Mouse (Mus musculus) liver, postnatal 0 days (tissue): ENCODE measurements at regions not wholly inside any gene's neighbourhood (a gene's known extent, or its start where the extent isn't known, plus 50 kb on each side); places are given as distances from the start of the nearest gene placed in this dataset.

ENCODE experiments used
- ATAC-seq: fragments of 200-750 bp; cut with Nextera tagmentation; 2 replicates; pipeline ENCODE4 v1.8.0; 2017; ENCODE audit warnings: mild to moderate bottlenecking, moderate library complexity
- DNase-seq: peaks from one replicate; pipeline ENCODE4 v3.0.0-alpha.2; 2016
- H3K27ac ChIP-seq: fragments of 300-500 bp; sonication (generic); 2 replicates; pipeline ENCODE4 v1.5.1; 2014; ENCODE audit warnings: antibody characterized with exemption, moderate library complexity, mild to moderate bottlenecking, low read depth
- H3K27me3 ChIP-seq: fragments of 300-500 bp; sonication (generic); 2 replicates; pipeline ENCODE4 v1.6.1; 2014; ENCODE audit warnings: low read length, control low read depth, mixed read lengths; ENCODE audit not compliant: insufficient read depth
- H3K36me3 ChIP-seq: fragments of 300-500 bp; sonication (generic); replicated peaks from 2 replicates; pipeline ENCODE4 v1.6.1; 2014; ENCODE audit warnings: mild to moderate bottlenecking, control low read depth, low read length, moderate library complexity, mixed read lengths; ENCODE audit not compliant: insufficient read depth
- H3K4me1 ChIP-seq: fragments of 300-500 bp; sonication (generic); 2 replicates; pipeline ENCODE4 v1.6.1; 2014; ENCODE audit warnings: antibody characterized with exemption, mild to moderate bottlenecking, control low read depth; ENCODE audit not compliant: insufficient read depth
- H3K4me2 ChIP-seq: fragments of 300-500 bp; sonication (generic); 2 replicates; pipeline ENCODE4 v1.6.1; 2014; ENCODE audit warnings: low read depth, mild to moderate bottlenecking, low read length, moderate library complexity, mixed read lengths
- H3K4me3 ChIP-seq: fragments of 300-500 bp; sonication (generic); 2 replicates; pipeline ENCODE4 v1.5.1; 2014; ENCODE audit warnings: low read depth, low read length
- H3K9ac ChIP-seq: fragments of 300-500 bp; sonication (generic); replicated peaks from 2 replicates; pipeline ENCODE4 v1.6.1; 2014; ENCODE audit warnings: mild to moderate bottlenecking, moderate library complexity
- H3K9me3 ChIP-seq: fragments of 300-500 bp; sonication (generic); 2 replicates; pipeline ENCODE4 v1.6.1; 2016; ENCODE audit warnings: mild to moderate bottlenecking, control low read depth, low read length, mixed read lengths
- CTCF ChIP-seq: sonication (generic); IDR thresholded peaks from 2 replicates; pipeline ENCODE4 v1.5.1; 2016; ENCODE audit warnings: antibody characterized with exemption, low read depth
- EP300 ChIP-seq: IDR thresholded peaks from 2 replicates; pipeline ENCODE4 v1.6.1; 2016; ENCODE audit warnings: antibody characterized with exemption, low read depth, mild to moderate bottlenecking
- WGBS: fragments of 180-500 bp; shearing (Covaris S2); extraction: QIAGEN DNeasy Blood & Tissue Kit; methylation state at CpG from one replicate; pipeline ENCODE4 v1.1.7; 2014; ENCODE audit not compliant: insufficient replicate concordance; 5-methylcytosine and 5-hydroxymethylcytosine counted together

- no peak overlapping the region for H3K9ac ChIP-seq
- no peaks in the 10 kb centered on the region for H3K9me3 ChIP-seq
- H3K27ac ChIP-seq = no peak overlapping the region
- no peak for ATAC-seq
- TF ChIP-seq CTCF = no peak
- no peak for TF ChIP-seq EP300
- H3K27me3 ChIP-seq = no peaks in the 10 kb centered on the region
- no peak overlapping the region for H3K4me3 ChIP-seq
- no peak overlapping the region for H3K4me2 ChIP-seq
- no peaks in the 10 kb centered on the region for H3K36me3 ChIP-seq
- peaks cover 30% of the 10 kb centered on the region for H3K4me1 ChIP-seq
- WGBS = 43% methylated on average over 6 of the region's 6 CpGs
- DNase-seq = no peak
These were observed 175.3 kb downstream of the Gadd45g start for GRCm38 (mm10) chr13:52021828-52022227.

- TF ChIP-seq EP300 (peak; percentile 71; the same call in 1 of the 2 replicates), CTCF (no peak)
- ATAC-seq (peak; percentile 75), DNase-seq (no peak)
- H3K4me1 ChIP-seq = peaks cover 30% of the 10 kb centered on the region
- no peaks in the 10 kb centered on the region for H3K27me3 ChIP-seq
- no peak overlapping the region for H3K9ac ChIP-seq
- no peaks in the 10 kb centered on the region for H3K36me3 ChIP-seq
- H3K4me2 ChIP-seq = no peak overlapping the region
- WGBS = 80% methylated on average over 4 of the region's 4 CpGs
- H3K27ac ChIP-seq = 0 out of 2 replicates have a peak overlapping the region, but pooled peaks have one; percentile 22
- H3K9me3 ChIP-seq = no peaks in the 10 kb centered on the region
- no peak overlapping the region for H3K4me3 ChIP-seq
These were observed 176.1 kb downstream of the Gadd45g start for GRCm38 (mm10) chr13:52022529-52022928.

GRCm38 (mm10) chr13:52024349-52024748 is 177.9 kb downstream of the Gadd45g start:
- Histone ChIP-seq H3K27me3 (no peaks in the 10 kb centered on the region), H3K4me1 (peaks cover 30% of the 10 kb centered on the region), H3K4me2 (peak overlapping the region; percentile 48), H3K36me3 (no peaks in the 10 kb centered on the region), H3K27ac (peak overlapping the region; percentile 60; the same call in 1 of the 2 replicates), H3K9me3 (no peaks in the 10 kb centered on the region), H3K9ac (no peak overlapping the region; the same call in 1 of the 2 replicates), H3K4me3 (no peak overlapping the region)
- TF ChIP-seq EP300 (no peak), CTCF (no peak)
- DNase-seq (peak; percentile 49), ATAC-seq (peak; percentile 27)
- WGBS = 8% methylated on average over 2 of the region's 2 CpGs

DNA sequence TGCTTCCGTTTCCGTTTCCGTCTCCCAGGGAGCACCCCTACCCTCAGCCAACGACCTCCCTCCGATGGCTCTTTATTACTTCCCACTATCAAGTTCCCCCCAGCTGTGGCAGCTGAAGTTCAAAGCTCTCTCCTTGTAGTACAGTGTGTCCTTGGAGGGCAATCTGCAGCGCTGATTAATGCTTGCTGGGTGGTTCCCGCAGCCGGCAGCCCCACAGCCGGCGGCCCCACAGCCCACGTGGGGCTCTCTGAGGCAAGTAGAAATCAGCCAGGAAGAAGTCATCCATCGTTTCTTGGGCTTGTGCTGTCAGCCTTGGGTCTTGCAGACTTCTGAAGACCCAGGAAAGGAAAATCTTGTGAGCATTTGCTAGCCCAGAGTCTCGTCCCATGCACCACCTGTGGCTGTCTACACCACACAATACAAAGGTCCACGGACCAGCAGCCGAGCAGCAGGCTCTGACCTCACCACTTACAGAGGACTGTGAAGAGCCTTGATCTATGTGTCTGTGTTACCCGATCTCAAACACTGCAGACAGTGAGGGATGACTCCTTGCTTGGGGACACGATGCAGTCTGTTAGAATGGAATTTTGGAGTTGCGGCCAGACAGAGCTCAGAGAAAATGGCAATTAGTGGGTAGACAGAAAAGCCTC is 178.5 kb downstream of the Gadd45g start:
- Histone ChIP-seq H3K9ac (no peak overlapping the region; the same call in 1 of the 2 replicates), H3K9me3 (no peaks in the 10 kb centered on the region), H3K4me1 (peaks cover 28% of the 10 kb centered on the region), H3K4me3 (no peak overlapping the region), H3K27ac (peak overlapping the region; percentile 60; the same call in 1 of the 2 replicates), H3K27me3 (no peaks in the 10 kb centered on the region), H3K36me3 (no peaks in the 10 kb centered on the region), H3K4me2 (peak overlapping the region; percentile 48)
- WGBS = 24% methylated on average over 18 of the region's 18 CpGs
- TF ChIP-seq EP300 = peak; percentile 75
- TF ChIP-seq CTCF = no peak
- DNase-seq (peak; percentile 51), ATAC-seq (peak; percentile 70)

DNA sequence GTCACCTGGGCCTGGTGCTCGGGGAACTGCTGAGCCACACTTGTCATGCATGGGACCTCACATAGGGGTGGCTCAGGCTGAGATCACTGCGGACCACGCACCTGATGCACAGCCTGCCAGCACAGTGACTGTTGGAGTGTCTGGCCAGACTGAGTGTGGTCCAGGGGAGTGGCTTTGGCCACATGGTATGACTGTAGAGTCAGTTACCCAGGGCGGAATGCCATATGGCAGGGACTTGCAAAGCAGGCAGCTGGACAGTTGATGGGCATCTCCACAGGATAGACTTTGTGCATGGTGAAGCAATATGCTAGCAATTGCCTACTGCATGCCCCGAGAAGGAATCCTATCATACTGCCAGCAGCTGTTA is 179.0 kb downstream of the Gadd45g start:
- Histone ChIP-seq H3K9ac (no peak overlapping the region), H3K27me3 (no peaks in the 10 kb centered on the region), H3K4me1 (peaks cover 27% of the 10 kb centered on the region), H3K4me3 (no peak overlapping the region), H3K9me3 (no peaks in the 10 kb centered on the region), H3K27ac (no peak overlapping the region), H3K4me2 (no peak overlapping the region), H3K36me3 (no peaks in the 10 kb centered on the region)
- no peak for ATAC-seq
- no peak for DNase-seq
- TF ChIP-seq EP300 = no peak
- TF ChIP-seq CTCF = no peak
- 86% methylated on average over 5 of the region's 5 CpGs for WGBS

GRCm38 (mm10) chr13:52026291-52026690 is 179.8 kb downstream of the Gadd45g start:
- Histone ChIP-seq H3K9ac (no peak overlapping the region), H3K9me3 (no peaks in the 10 kb centered on the region), H3K4me1 (peaks cover 27% of the 10 kb centered on the region), H3K4me2 (no peak overlapping the region), H3K4me3 (no peak overlapping the region), H3K27me3 (no peaks in the 10 kb centered on the region), H3K27ac (no peak overlapping the region), H3K36me3 (no peaks in the 10 kb centered on the region)
- ATAC-seq = no peak
- TF ChIP-seq CTCF (no peak), EP300 (no peak)
- no peak for DNase-seq
- 65% methylated on average over 7 of the region's 7 CpGs for WGBS
